Mouse (Mus musculus) thymus, adult 2 months (tissue): ENCODE results near the gene Selplg. TPM values are rescaled to one million over a fixed set of nuclear protein-coding genes. Genes with fewer than 3 reads are reported as not detected.

Experiments
- DNase-seq: peaks from one replicate; pipeline ENCODE4 v3.0.0; 2021
- H3K27ac ChIP-seq: fragments of 200-500 bp; 2 replicates; pipeline ENCODE4 v1.5.1; 2012; ENCODE audit warnings: low read length, control low read depth; ENCODE audit not compliant: control insufficient read depth, insufficient read depth
- H3K27me3 ChIP-seq: fragments of 200-500 bp; 2 replicates; pipeline ENCODE4 v1.6.1; 2012; ENCODE audit warnings: mild to moderate bottlenecking, low read length, moderate library complexity, mixed read lengths; ENCODE audit not compliant: control insufficient read depth, insufficient read depth
- H3K36me3 ChIP-seq: fragments of 200-500 bp; 2 replicates; pipeline ENCODE4 v1.6.1; 2012; ENCODE audit warnings: mild to moderate bottlenecking, low read length, moderate library complexity; ENCODE audit not compliant: control insufficient read depth, insufficient read depth
- H3K4me1 ChIP-seq: fragments of 200-500 bp; replicated peaks from 2 replicates; pipeline ENCODE4 v1.6.1; 2012; ENCODE audit warnings: low read length; ENCODE audit not compliant: control insufficient read depth, insufficient read depth
- H3K4me3 ChIP-seq: fragments of 200-500 bp; 2 replicates; pipeline ENCODE4 v1.5.1; 2012; ENCODE audit warnings: mild to moderate bottlenecking, low read length, control low read depth, moderate library complexity; ENCODE audit not compliant: control insufficient read depth, insufficient read depth
- CTCF ChIP-seq: fragments of 200-500 bp; IDR thresholded peaks from 2 replicates; pipeline ENCODE4 v1.5.1; 2012; ENCODE audit warnings: mild to moderate bottlenecking, control low read depth, low read length, moderate library complexity, borderline replicate concordance; ENCODE audit not compliant: control insufficient read depth, poor library complexity, insufficient read depth; ENCODE audit errors: extremely low read depth
- POLR2A ChIP-seq: fragments of 200-500 bp; IDR thresholded peaks from 2 replicates; pipeline ENCODE4 v1.6.1; 2012; ENCODE audit warnings: mild to moderate bottlenecking, low read length, control low read depth, moderate library complexity; ENCODE audit not compliant: control insufficient read depth, poor library complexity, insufficient read depth; ENCODE audit errors: extremely low read depth
- WGBS: fragments of 180-500 bp; shearing (Covaris S2); methylation state at CpG from one replicate; pipeline ENCODE4 v1.1.7; 2018; 5-methylcytosine and 5-hydroxymethylcytosine counted together
- polyA plus RNA-seq: library from polyadenylated mRNA; depleted of rRNA; stranded (reverse); fragments of >200 nt; gene quantifications from 2 replicates; pipeline ENCODE4 v1.2.3, GENCODE M21; 2012; rRNA removed

Selplg gene
- 755 and 783 TPM in 2 replicates for polyA plus RNA-seq

DNA sequence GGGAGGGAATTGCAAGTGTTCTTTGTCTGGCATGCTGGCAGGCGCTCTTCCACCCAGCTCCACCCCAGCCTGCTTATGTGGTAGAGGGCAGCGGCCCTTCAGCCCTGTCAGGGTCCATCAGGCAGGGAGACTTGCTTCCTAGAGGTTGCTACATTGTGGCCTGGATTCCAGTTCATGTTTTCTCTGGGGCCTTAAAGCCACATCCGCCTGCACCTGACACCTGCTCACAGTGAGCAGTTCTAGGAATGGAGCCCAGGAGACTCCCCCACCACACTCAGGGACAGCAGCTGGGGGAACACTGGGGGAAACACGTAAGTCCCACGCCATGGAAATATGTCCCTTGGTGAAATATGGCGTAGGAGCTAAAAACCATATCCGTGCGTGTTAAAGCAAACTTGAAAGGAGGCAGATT, at the start of gene Selplg:
Gene Selplg, minus strand, starts transcription at position 155 of the 412 bp plus-strand sequence.
- H3K27ac ChIP-seq = peak within 1 kb of the TSS; percentile 90
- peak; percentile 91 for DNase-seq
- peaks cover 63% of the 10 kb centered on the region for H3K4me1 ChIP-seq
- TF ChIP-seq POLR2A (peak; percentile 30; the same call in 1 of the 2 replicates), CTCF (no peak)
- H3K27me3 ChIP-seq = no peaks in the 10 kb centered on the region
- no peaks in the 10 kb centered on the region for H3K36me3 ChIP-seq
- 4% methylated on average over 8 of the region's 8 CpGs for WGBS
- peak within 1 kb of the TSS; percentile 57 for H3K4me3 ChIP-seq

DNA sequence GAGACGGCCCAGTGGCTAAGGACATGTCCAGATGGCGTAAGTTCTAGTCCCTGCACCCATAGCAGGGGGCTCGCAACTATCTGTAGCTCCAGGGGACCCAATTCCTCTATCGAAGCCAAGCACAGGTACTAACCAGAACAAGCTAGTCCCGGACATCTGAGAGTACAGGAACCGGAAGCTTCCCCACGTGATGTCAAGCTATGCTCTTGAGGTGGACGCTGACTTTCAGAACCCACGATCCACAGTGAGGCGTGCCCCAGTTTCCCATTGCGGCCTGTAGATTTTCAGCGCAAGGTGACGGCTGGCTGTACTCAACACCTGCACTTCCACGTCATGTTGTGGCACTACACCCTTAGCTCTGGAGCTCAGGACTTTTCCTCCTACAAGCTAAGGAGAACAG, 48.7 kb upstream of the Selplg start:
- 0 out of 2 replicates have a peak, but pooled peaks cover 5% of the 10 kb centered on the region for H3K4me1 ChIP-seq

DNA sequence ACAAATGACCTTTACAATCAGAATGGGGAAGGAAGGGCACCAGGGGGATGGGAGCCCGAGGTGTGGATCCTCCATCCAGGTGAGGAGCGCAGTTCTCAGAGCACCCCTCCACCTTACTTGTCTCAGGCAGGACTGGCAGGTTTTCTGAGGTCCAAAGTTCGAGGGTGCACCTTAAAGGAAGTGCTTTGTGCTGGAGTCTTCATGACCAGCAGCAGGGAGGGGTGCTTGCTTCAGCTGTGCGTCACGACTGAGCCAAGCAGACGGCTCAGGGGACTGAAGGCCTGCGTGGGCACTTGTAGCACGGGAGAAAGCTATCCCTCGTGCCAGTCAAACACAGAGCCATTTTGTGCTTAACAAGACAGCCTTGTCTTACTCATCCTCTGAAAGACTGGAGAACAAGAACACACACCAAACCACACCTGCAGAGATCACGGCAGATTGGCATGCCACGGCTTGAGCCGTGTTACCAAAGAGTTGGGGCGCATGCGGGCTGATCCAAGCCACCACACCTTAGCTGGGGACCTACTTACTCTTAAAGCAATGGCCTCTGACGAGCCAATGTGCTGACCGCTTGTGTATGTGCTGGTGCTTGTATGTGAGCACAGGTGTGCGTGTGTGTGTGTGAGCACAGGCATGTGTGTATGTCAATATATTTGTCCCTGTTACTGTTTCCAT, 46.6 kb upstream of the Selplg start:
- 94% methylated on average over 17 of the region's 17 CpGs for WGBS
- no peaks in the 10 kb centered on the region for H3K27me3 ChIP-seq
- H3K27ac ChIP-seq = no peak overlapping the region
- peaks cover 7% of the 10 kb centered on the region; the same call in 1 of the 2 replicates for H3K36me3 ChIP-seq
- peaks cover 3% of the 10 kb centered on the region; the same call in 1 of the 2 replicates for H3K4me1 ChIP-seq
- TF ChIP-seq POLR2A = no peak
- no peak for TF ChIP-seq CTCF
- DNase-seq = no peak
- no peak overlapping the region for H3K4me3 ChIP-seq

More for the DNA sequence above, 48.7 kb upstream of the Selplg start:
- peaks cover 7% of the 10 kb centered on the region; the same call in 1 of the 2 replicates for H3K36me3 ChIP-seq
- no peak overlapping the region for H3K4me3 ChIP-seq
- no peak overlapping the region for H3K27ac ChIP-seq
- WGBS = 98% methylated on average over 14 of the region's 14 CpGs
- DNase-seq = no peak
- TF ChIP-seq POLR2A = no peak
- no peak for TF ChIP-seq CTCF
- no peaks in the 10 kb centered on the region for H3K27me3 ChIP-seq

DNA sequence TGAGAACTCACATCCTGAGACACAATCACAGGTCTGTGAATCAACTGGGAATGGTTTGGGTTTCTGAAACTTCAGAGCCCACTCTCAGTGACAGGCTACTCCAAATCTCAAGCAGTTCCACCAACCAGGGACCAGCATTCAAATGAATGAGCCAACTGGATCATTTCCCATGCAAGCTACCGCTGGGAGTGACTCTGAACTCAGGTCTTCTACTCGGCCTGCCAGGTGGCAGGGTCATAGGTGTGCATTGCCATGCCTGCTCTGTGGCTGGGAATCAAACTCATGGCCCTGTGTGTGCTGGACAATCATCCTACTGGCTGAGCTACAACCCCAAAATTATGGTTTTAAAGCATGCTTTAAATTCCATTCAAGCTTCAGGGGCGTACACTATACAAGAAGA, 45.1 kb upstream of the Selplg start:
- WGBS = 83% methylated on average over 3 of the region's 3 CpGs
- TF ChIP-seq POLR2A (no peak), CTCF (no peak)
- Histone ChIP-seq H3K27ac (no peak overlapping the region), H3K4me3 (no peak overlapping the region), H3K4me1 (peaks cover 15% of the 10 kb centered on the region), H3K36me3 (peaks cover 7% of the 10 kb centered on the region; the same call in 1 of the 2 replicates), H3K27me3 (no peaks in the 10 kb centered on the region)
- no peak for DNase-seq

DNA sequence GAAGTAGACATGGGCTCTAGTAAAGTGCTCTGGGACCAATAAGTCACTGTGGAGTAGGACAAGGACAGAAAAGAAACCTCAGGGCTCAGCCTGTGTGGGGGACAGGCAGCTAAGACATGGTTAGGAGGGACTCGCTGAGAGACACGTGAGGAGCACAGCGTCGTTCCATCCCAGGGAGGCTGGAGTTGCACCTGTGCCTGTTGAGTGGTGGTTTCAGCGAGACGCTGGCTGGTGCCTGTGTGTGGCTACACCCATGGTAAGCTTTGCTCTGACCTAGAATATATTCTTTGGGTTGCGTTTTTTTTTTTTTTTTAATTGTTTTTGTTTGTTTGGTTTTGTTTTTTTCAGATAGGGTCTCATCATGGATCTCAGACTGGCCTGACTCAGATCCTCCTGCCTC, 43.7 kb upstream of the Selplg start:
- TF ChIP-seq POLR2A (no peak), CTCF (no peak)
- Histone ChIP-seq H3K36me3 (no peaks in the 10 kb centered on the region; the same call in 1 of the 2 replicates), H3K4me3 (no peak overlapping the region), H3K27ac (no peak overlapping the region), H3K27me3 (no peaks in the 10 kb centered on the region), H3K4me1 (peaks cover 28% of the 10 kb centered on the region)
- no peak for DNase-seq
- 81% methylated on average over 7 of the region's 7 CpGs for WGBS

DNA sequence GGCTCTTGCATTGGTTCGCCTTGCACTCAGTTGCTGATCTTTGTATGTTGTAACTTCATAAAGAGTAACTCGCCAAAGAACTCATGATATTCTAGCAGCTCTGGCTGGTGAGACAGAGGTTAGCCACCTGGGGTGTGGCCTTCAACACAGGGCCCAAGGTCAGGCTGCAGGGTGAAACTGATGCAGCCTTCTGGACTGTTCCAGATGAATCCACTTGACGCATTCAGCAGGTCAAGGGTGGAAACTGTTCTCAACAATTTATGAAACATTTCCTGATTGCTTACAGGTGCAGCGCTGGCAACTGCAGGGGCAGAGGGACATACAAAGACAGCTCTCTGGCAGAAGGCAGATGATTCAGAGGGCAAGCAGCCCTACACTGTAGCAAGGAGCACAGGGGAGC, 43.2 kb upstream of the Selplg start:
- Histone ChIP-seq H3K27ac (no peak overlapping the region), H3K4me3 (no peak overlapping the region), H3K36me3 (no peaks in the 10 kb centered on the region; the same call in 1 of the 2 replicates), H3K4me1 (peaks cover 32% of the 10 kb centered on the region), H3K27me3 (no peaks in the 10 kb centered on the region)
- DNase-seq = no peak
- WGBS = 96% methylated on average over 4 of the region's 4 CpGs
- TF ChIP-seq CTCF = no peak
- no peak for TF ChIP-seq POLR2A
